Mouse (Mus musculus): ENCODE measurements around the gene Csrp3.

Csrp3 gene

GRCm38 (mm10) chr7:48829177-48829910, 18.5 kb downstream of the Csrp3 start:
- no peak for DNase-seq (ENCODE audit: low spot score)

GRCm38 (mm10) chr7:48825170-48825569, 22.7 kb downstream of the Csrp3 start:
- DNase-seq (ENCODE audit: low spot score) = no peak

- DNase-seq (ENCODE audit: low spot score) = no peak
These were observed 23.2 kb downstream of the Csrp3 start for GRCm38 (mm10) chr7:48824671-48825070.

GRCm38 (mm10) chr7:48823621-48824020, 24.2 kb downstream of the Csrp3 start:
- DNase-seq (ENCODE audit: low spot score) = no peak

GRCm38 (mm10) chr7:48821654-48822053, 26.2 kb downstream of the Csrp3 start:
- DNase-seq (ENCODE audit: low spot score) = no peak

GRCm38 (mm10) chr7:48813594-48813993, 34.2 kb downstream of the Csrp3 start:
- peak; percentile 16 for DNase-seq (ENCODE audit: low spot score)

- DNase-seq (ENCODE audit: low spot score) = no peak
These were observed 35.5 kb downstream of the Csrp3 start for GRCm38 (mm10) chr7:48812358-48812757.

GRCm38 (mm10) chr7:48810652-48811051, 37.2 kb downstream of the Csrp3 start:
- DNase-seq (ENCODE audit: low spot score) = no peak

- no peak for DNase-seq (ENCODE audit: low spot score)
These were observed 41.2 kb downstream of the Csrp3 start for GRCm38 (mm10) chr7:48806587-48806986.

- no peak for DNase-seq (ENCODE audit: low spot score)
These were observed 44.5 kb downstream of the Csrp3 start for GRCm38 (mm10) chr7:48803381-48803780.

- DNase-seq (ENCODE audit: low spot score) = no peak
These were observed 52.7 kb downstream of the Csrp3 start for GRCm38 (mm10) chr7:48795130-48795529.

- no peak for DNase-seq (ENCODE audit: low spot score)
These were observed 56.4 kb downstream of the Csrp3 start for GRCm38 (mm10) chr7:48791412-48791811.

- no peak for DNase-seq (ENCODE audit: low spot score)
These were observed 57.7 kb downstream of the Csrp3 start for GRCm38 (mm10) chr7:48790117-48790516.

GRCm38 (mm10) chr7:48788851-48789572, 58.8 kb downstream of the Csrp3 start, which contains the start of gene Zdhhc13:
TSS of gene Zdhhc13 (plus strand) at chr7:48789003.
- peak; percentile 93 for DNase-seq (ENCODE audit: low spot score)

- no peak for DNase-seq (ENCODE audit: low spot score)
These were observed 59.5 kb downstream of the Csrp3 start for GRCm38 (mm10) chr7:48788348-48788747.

- no peak for DNase-seq (ENCODE audit: low spot score)
These were observed 62.9 kb downstream of the Csrp3 start for GRCm38 (mm10) chr7:48784773-48785523.

- DNase-seq (ENCODE audit: low spot score) = no peak
These were observed 65.4 kb downstream of the Csrp3 start for GRCm38 (mm10) chr7:48782432-48782831.

Data from yolk sac, embryonic 10.5 days (tissue).